Mouse (Mus musculus) E14TG2a.4 (cell line): ENCODE measurements around the gene Chrm1.

Source experiments
- CTCF ChIP-seq: conservative IDR thresholded peaks from 2 replicates; pipeline ENCODE4 v1.5.1; 2014; ENCODE audit warnings: low read length
- NANOG ChIP-seq: IDR thresholded peaks from 2 replicates; pipeline ENCODE4 v1.6.1; 2014; ENCODE audit warnings: borderline replicate concordance, low read length, mixed read lengths
- POU5F1 ChIP-seq: IDR thresholded peaks from 2 replicates; pipeline ENCODE4 v1.6.1; 2014; ENCODE audit warnings: low read length, borderline replicate concordance

- peak; percentile 57 for TF ChIP-seq CTCF
- no peak for TF ChIP-seq POU5F1
- no peak for TF ChIP-seq NANOG
These were observed 36.1 kb downstream of the Chrm1 start for GRCm38 (mm10) chr19:8699652-8700051.
